Mouse (Mus musculus): ENCODE measurements around the gene Mansc1. TPM values are rescaled to one million over a fixed set of nuclear protein-coding genes. Genes with fewer than 3 reads are reported as not detected.
A peak's percentile ranks its signal among the peaks of the same experiment; 100 is the strongest.

The Mansc1 gene
- polyA plus RNA-seq, 1 experiment from 2014 or later: 0.49 TPM

DNA sequence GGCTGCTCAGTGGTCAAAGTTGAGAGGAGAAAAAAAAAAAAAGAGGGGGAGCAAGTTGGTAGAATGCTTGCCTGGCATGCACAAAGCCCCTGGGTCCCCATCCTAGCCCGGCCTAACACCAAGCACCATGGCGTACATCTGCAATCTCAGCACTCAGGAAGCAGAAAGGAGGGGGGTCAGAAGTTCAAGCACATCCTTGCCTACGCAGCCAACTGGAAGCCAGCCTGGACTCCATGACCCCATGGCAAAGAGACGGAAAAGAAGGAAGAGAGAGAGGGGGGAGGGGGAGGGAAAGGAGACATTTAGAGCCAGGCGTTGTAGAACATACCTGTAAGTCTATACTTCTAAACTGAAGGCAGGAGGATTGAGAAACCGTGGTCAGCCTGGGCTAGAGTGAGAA lies 25.7 kb downstream of the Mansc1 start:
- no peak for DNase-seq (ENCODE audit: low spot score)
- 74% methylated on average over 6 of the region's 6 CpGs for WGBS

GRCm38 (mm10) chr6:134605196-134605595 lies 27.1 kb downstream of the Mansc1 start:
- no peak for DNase-seq (ENCODE audit: low spot score)
- Histone ChIP-seq H3K36me3 (no peaks in the 10 kb centered on the region), H3K4me1 (peaks cover 4% of the 10 kb centered on the region; the same call in 1 of the 2 replicates), H3K27me3 (ENCODE audit: low read depth, poor library complexity, severe bottlenecking) (no peaks in the 10 kb centered on the region), H3K4me3 (no peak overlapping the region), H3K27ac (replicated peaks) (no peak overlapping the region), H3K9me3 (replicated peaks) (no peaks in the 10 kb centered on the region)
- 87% methylated on average over 3 of the region's 3 CpGs for WGBS

More for the DNA sequence above, 25.7 kb downstream of the Mansc1 start:
- H3K27ac ChIP-seq (replicated peaks): no peak overlapping the region
- peaks cover 4% of the 10 kb centered on the region; the same call in 1 of the 2 replicates for H3K4me1 ChIP-seq
- H3K36me3 ChIP-seq: no peaks in the 10 kb centered on the region
- no peaks in the 10 kb centered on the region for H3K27me3 ChIP-seq (ENCODE audit: low read depth, poor library complexity, severe bottlenecking)
- no peak overlapping the region for H3K4me3 ChIP-seq
- H3K9me3 ChIP-seq (replicated peaks): no peaks in the 10 kb centered on the region

- no peak for DNase-seq (ENCODE audit: low spot score)
- H3K27ac ChIP-seq (replicated peaks): no peak overlapping the region
- 66% methylated on average over 10 of the region's 10 CpGs for WGBS
- peaks cover 4% of the 10 kb centered on the region; the same call in 1 of the 2 replicates for H3K4me1 ChIP-seq
- no peaks in the 10 kb centered on the region for H3K9me3 ChIP-seq (replicated peaks)
- no peaks in the 10 kb centered on the region for H3K27me3 ChIP-seq (ENCODE audit: low read depth, poor library complexity, severe bottlenecking)
- H3K36me3 ChIP-seq: no peaks in the 10 kb centered on the region
- H3K4me3 ChIP-seq: no peak overlapping the region
Measured at GRCm38 (mm10) chr6:134602371-134603003, 29.8 kb downstream of the Mansc1 start.

DNA sequence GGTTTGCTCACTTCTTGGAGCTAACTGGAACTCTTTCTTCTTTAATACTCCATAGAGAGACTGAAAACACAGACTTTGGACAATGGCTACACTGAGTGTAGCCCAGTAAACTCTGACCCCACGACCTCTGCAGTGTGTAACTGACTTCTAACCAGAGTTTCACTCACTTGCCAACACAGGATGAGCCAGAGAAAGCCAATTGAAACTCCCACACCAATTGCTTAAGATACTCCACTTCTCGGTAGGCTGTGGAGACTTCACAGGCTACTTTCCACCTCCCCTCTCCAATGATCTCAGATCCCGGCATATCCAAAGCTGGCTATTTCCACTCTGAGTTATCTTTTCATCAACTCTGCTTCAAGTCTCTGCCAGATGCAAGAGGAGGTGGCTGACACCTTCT lies 30.5 kb downstream of the Mansc1 start:
- Histone ChIP-seq H3K27ac (replicated peaks) (no peak overlapping the region), H3K36me3 (no peaks in the 10 kb centered on the region), H3K9me3 (replicated peaks) (no peaks in the 10 kb centered on the region), H3K4me3 (no peak overlapping the region), H3K27me3 (ENCODE audit: low read depth, poor library complexity, severe bottlenecking) (no peaks in the 10 kb centered on the region), H3K4me1 (peaks cover 4% of the 10 kb centered on the region; the same call in 1 of the 2 replicates)
- 64% methylated on average over 3 of the region's 3 CpGs for WGBS
- DNase-seq (ENCODE audit: low spot score): no peak

GRCm38 (mm10) chr6:134601130-134601529 lies 31.2 kb downstream of the Mansc1 start:
- Histone ChIP-seq H3K4me3 (no peak overlapping the region), H3K27ac (replicated peaks) (no peak overlapping the region), H3K9me3 (replicated peaks) (no peaks in the 10 kb centered on the region), H3K27me3 (ENCODE audit: low read depth, poor library complexity, severe bottlenecking) (no peaks in the 10 kb centered on the region), H3K36me3 (no peaks in the 10 kb centered on the region), H3K4me1 (0 out of 2 replicates have a peak, but pooled peaks cover 4% of the 10 kb centered on the region)
- 62% methylated on average over 7 of the region's 7 CpGs for WGBS
- no peak for DNase-seq (ENCODE audit: low spot score)

GRCm38 (mm10) chr6:134599239-134599638 lies 33.0 kb downstream of the Mansc1 start:
- no peaks in the 10 kb centered on the region for H3K9me3 ChIP-seq (replicated peaks)
- no peak overlapping the region for H3K27ac ChIP-seq (replicated peaks)
- DNase-seq (ENCODE audit: low spot score): no peak
- 0 out of 2 replicates have a peak, but pooled peaks cover 4% of the 10 kb centered on the region for H3K4me1 ChIP-seq
- H3K4me3 ChIP-seq: no peak overlapping the region
- no peaks in the 10 kb centered on the region for H3K27me3 ChIP-seq (ENCODE audit: low read depth, poor library complexity, severe bottlenecking)
- WGBS: 89% methylated on average over 1 of the region's 1 CpGs
- H3K36me3 ChIP-seq: no peaks in the 10 kb centered on the region

DNA sequence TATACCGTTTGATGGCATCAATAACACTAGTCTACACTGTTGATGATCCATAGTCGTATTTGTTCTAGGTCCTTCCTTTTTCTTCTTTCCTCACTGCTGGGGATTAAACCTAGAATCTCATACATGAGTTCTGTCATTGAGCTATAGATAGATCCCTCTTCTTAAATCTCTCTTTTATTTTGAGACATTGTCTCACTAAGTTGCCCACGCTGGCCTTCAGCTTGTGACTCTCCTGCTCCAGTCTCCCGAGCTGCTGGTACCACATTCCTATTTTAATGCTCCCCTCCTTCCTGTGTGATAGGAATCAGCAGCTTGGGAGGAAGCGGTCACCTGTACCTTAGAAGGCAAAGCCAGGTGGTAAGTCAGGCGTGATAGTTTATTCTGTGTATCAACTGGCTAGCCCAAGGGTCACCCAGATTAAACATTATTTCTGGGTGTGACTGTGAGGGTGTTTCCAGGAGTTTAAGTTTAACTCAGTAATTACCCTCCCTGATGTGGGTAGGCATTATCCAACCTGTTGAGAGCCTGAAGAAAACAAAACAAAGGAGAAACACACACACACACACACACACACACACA lies 34.5 kb downstream of the Mansc1 start:
- Histone ChIP-seq H3K36me3 (no peaks in the 10 kb centered on the region), H3K27me3 (ENCODE audit: low read depth, poor library complexity, severe bottlenecking) (no peaks in the 10 kb centered on the region), H3K9me3 (replicated peaks) (no peaks in the 10 kb centered on the region), H3K4me3 (no peak overlapping the region), H3K27ac (replicated peaks) (no peak overlapping the region), H3K4me1 (0 out of 2 replicates have a peak, but pooled peaks cover 4% of the 10 kb centered on the region)
- 90% methylated on average over 6 of the region's 6 CpGs for WGBS
- DNase-seq (ENCODE audit: low spot score): no peak

DNA sequence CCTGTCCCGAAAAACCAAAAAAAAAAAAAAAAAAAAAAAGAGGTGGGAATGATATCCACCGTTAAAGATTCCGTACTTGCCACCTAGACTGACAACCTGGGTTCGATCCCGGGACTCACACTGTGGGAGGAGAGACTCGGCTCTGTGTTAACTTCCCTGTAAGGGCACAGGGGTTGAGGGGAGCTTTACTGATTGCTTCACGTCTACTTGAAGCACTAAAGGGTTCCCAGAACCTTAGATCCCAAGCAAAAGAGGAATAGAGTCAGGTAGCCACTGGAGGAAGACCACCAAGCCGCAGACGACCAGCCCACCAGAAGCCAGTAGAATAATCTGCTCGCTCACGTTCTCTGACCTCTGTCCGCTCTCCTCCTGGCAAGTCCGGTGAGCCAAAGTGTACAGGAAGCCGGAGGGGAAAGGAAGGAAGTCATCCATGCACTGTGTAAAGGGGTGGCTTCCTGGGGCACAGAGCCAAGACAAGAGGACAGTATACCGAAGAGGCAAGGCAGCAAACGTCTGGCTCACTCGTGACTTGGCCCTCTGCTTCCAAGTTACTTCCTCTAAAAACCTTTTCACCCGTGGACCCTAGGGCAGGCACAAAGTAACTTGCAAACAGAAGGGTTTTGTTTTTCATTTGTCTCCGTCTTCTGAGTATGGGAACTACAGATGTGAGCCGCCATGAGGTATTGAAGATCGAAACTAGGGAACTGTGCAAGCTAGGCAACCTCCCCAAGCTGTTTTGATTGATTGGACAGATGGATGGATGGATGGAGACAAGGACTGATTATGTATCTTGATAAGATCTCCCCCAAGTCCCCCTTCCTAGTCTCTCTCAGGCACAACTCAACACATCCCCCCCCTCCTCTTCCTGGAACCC lies 37.5 kb downstream of the Mansc1 start:
- H3K36me3 ChIP-seq: no peaks in the 10 kb centered on the region
- no peaks in the 10 kb centered on the region for H3K4me1 ChIP-seq
- H3K9me3 ChIP-seq (replicated peaks): no peaks in the 10 kb centered on the region
- 91% methylated on average over 21 of the region's 21 CpGs for WGBS
- no peak overlapping the region for H3K27ac ChIP-seq (replicated peaks)
- no peaks in the 10 kb centered on the region for H3K27me3 ChIP-seq (ENCODE audit: low read depth, poor library complexity, severe bottlenecking)
- no peak overlapping the region for H3K4me3 ChIP-seq
- no peak for DNase-seq (ENCODE audit: low spot score)

DNA sequence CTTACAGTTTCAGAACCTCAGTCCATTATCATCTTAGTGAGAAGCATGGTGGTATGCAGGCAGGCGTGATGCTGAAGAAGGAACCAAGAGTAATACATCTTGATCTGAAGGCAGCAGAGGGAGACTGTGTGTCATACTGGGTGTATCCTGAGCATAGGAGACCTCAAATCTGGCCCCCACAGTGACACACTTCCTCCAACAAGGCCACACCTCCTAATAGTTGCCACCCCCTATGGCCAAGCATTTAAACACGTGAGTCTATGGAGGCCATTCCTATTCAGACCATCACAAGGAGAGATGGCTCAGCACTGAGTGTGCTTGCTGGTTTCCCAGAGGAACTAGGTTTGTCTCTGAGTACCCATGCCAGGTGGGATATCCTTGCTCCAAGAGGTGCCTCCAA lies 40.7 kb downstream of the Mansc1 start:
- Histone ChIP-seq H3K36me3 (no peaks in the 10 kb centered on the region), H3K4me3 (no peak overlapping the region), H3K27me3 (ENCODE audit: low read depth, poor library complexity, severe bottlenecking) (0 out of 2 replicates have a peak, but pooled peaks cover 1% of the 10 kb centered on the region), H3K27ac (replicated peaks) (no peak overlapping the region), H3K4me1 (no peaks in the 10 kb centered on the region), H3K9me3 (replicated peaks) (no peaks in the 10 kb centered on the region)
- 89% methylated on average over 2 of the region's 2 CpGs for WGBS
- no peak for DNase-seq (ENCODE audit: low spot score)

GRCm38 (mm10) chr6:134586241-134586640 lies 46.0 kb downstream of the Mansc1 start:
- Histone ChIP-seq H3K9me3 (replicated peaks) (no peaks in the 10 kb centered on the region), H3K27ac (replicated peaks) (no peak overlapping the region), H3K36me3 (no peaks in the 10 kb centered on the region), H3K27me3 (ENCODE audit: low read depth, poor library complexity, severe bottlenecking) (peaks cover 6% of the 10 kb centered on the region; the same call in 1 of the 2 replicates), H3K4me3 (no peak overlapping the region), H3K4me1 (0 out of 2 replicates have a peak, but pooled peaks cover 3% of the 10 kb centered on the region)
- 78% methylated on average over 5 of the region's 5 CpGs for WGBS
- no peak for DNase-seq (ENCODE audit: low spot score)

GRCm38 (mm10) chr6:134584616-134585015 lies 47.7 kb downstream of the Mansc1 start:
- Histone ChIP-seq H3K4me3 (no peak overlapping the region), H3K36me3 (no peaks in the 10 kb centered on the region), H3K27me3 (ENCODE audit: low read depth, poor library complexity, severe bottlenecking) (peaks cover 6% of the 10 kb centered on the region; the same call in 1 of the 2 replicates), H3K27ac (replicated peaks) (no peak overlapping the region), H3K4me1 (0 out of 2 replicates have a peak, but pooled peaks cover 3% of the 10 kb centered on the region), H3K9me3 (replicated peaks) (no peaks in the 10 kb centered on the region)
- DNase-seq (ENCODE audit: low spot score): no peak
- WGBS: 98% methylated on average over 2 of the region's 2 CpGs

GRCm38 (mm10) chr6:134582110-134582509 lies 50.2 kb downstream of the Mansc1 start:
- Histone ChIP-seq H3K27me3 (ENCODE audit: low read depth, poor library complexity, severe bottlenecking) (peaks cover 17% of the 10 kb centered on the region), H3K4me1 (0 out of 2 replicates have a peak, but pooled peaks cover 3% of the 10 kb centered on the region), H3K4me3 (no peak overlapping the region), H3K36me3 (no peaks in the 10 kb centered on the region), H3K9me3 (replicated peaks) (no peaks in the 10 kb centered on the region), H3K27ac (replicated peaks) (no peak overlapping the region)
- WGBS: 59% methylated on average over 5 of the region's 5 CpGs
- DNase-seq (ENCODE audit: low spot score): peak; percentile 28

Measured in midbrain, embryonic 10.5 days (tissue).